Mouse (Mus musculus) thymus, postnatal 36 days (tissue): ENCODE measurements at regions not wholly inside any gene's neighbourhood (a gene's known extent, or its start where the extent isn't known, plus 50 kb on each side); places are given as distances from the start of the nearest gene placed in this dataset.

Experiments
- DNase-seq, 2 experiments: peaks; one replicate each; pipeline ENCODE4 v3.0.0; 2022; ENCODE audit warnings: mixed read lengths in 2 of 2

GRCm38 (mm10) chr15:39998063-39998462 is 136.1 kb upstream of the 9330182O14Rik start:
- DNase-seq, result no peak

- DNase-seq, result no peak
Observed at GRCm38 (mm10) chr15:40000022-40000421, 134.1 kb upstream of the 9330182O14Rik start.

- DNase-seq, result no peak
Observed at GRCm38 (mm10) chr15:40005096-40005495, 129.1 kb upstream of the 9330182O14Rik start.

GRCm38 (mm10) chr15:40007844-40008243 is 126.3 kb upstream of the 9330182O14Rik start:
- no peak for DNase-seq

GRCm38 (mm10) chr15:40013833-40014232 is 120.3 kb upstream of the 9330182O14Rik start:
- DNase-seq, result no peak

GRCm38 (mm10) chr15:40017019-40017418 is 117.1 kb upstream of the 9330182O14Rik start:
- DNase-seq, result no peak

- no peak for DNase-seq
Observed at GRCm38 (mm10) chr15:40017597-40017996, 116.6 kb upstream of the 9330182O14Rik start.

GRCm38 (mm10) chr15:40018047-40018791 is 115.9 kb upstream of the 9330182O14Rik start:
- DNase-seq, result no peak

GRCm38 (mm10) chr15:40018792-40019151 is 115.4 kb upstream of the 9330182O14Rik start:
- no peak for DNase-seq

GRCm38 (mm10) chr15:40019226-40019625 is 114.9 kb upstream of the 9330182O14Rik start:
- DNase-seq, result no peak

GRCm38 (mm10) chr15:40020097-40020496 is 114.1 kb upstream of the 9330182O14Rik start:
- DNase-seq, result no peak

- DNase-seq, result no peak
Observed at GRCm38 (mm10) chr15:40020646-40021045, 113.5 kb upstream of the 9330182O14Rik start.

GRCm38 (mm10) chr15:40023195-40023594 is 111.0 kb upstream of the 9330182O14Rik start:
- no peak for DNase-seq

GRCm38 (mm10) chr15:40032088-40032487 is 102.1 kb upstream of the 9330182O14Rik start:
- DNase-seq, result no peak

GRCm38 (mm10) chr15:40036181-40036580 is 98.0 kb upstream of the 9330182O14Rik start:
- no peak for DNase-seq

GRCm38 (mm10) chr15:40037266-40037665 is 96.9 kb upstream of the 9330182O14Rik start:
- DNase-seq, result no peak

- no peak for DNase-seq
Observed at GRCm38 (mm10) chr15:40046219-40046618, 87.9 kb upstream of the 9330182O14Rik start.

- DNase-seq, result no peak
Observed at GRCm38 (mm10) chr15:40047100-40047499, 87.1 kb upstream of the 9330182O14Rik start.

- DNase-seq, result peak in 1 of 2 experiments; percentile 2
Observed at GRCm38 (mm10) chr15:40068051-40068450, 66.1 kb upstream of the 9330182O14Rik start.

- no peak for DNase-seq
Observed at GRCm38 (mm10) chr15:40075334-40075893, 58.8 kb upstream of the 9330182O14Rik start.

- DNase-seq, result no peak
Observed at GRCm38 (mm10) chr15:40079872-40080271, 54.3 kb upstream of the 9330182O14Rik start.
